8 mouse cellular contexts compared by ENCODE assay signal in genomic region chr17:25475946-25476744, GRCm38 (mm10). TPM values are rescaled to one million over a fixed set of nuclear protein-coding genes. Genes with fewer than 3 reads are reported as not detected.
A peak's percentile ranks its signal among the peaks of the same experiment; 100 is the strongest.
DNase-seq lines count a peak whose midpoint lies in the region; ATAC-seq and TF ChIP-seq lines count a peak whose summit lies in the region.
"Had no signal": no experiment of that assay in that cellular context is flagged by ENCODE, and none has a peak within 500 bp of the region (broad histone marks: within the 10 kb centered on the region; RNA-seq: fewer than 3 reads in every experiment).

No protein-coding gene starts in this region.

- peaks cover 12% of the 10 kb centered on the region for H3K27me3 ChIP-seq in midbrain, embryonic 11.5 days (ENCODE audit: control insufficient read depth, insufficient read depth, low read length)
- peaks cover 10% of the 10 kb centered on the region for H3K27me3 ChIP-seq in midbrain, embryonic 16.5 days (ENCODE audit: control insufficient read depth, insufficient read depth, low read depth, low read length)
- peaks cover 10% of the 10 kb centered on the region for H3K27me3 ChIP-seq in lung, embryonic 16.5 days (ENCODE audit: control insufficient read depth, insufficient read depth, low read depth, low read length)

- H3K4me3 ChIP-seq in midbrain, embryonic 11.5 days (ENCODE audit: low read depth, low read length), result no peak overlapping the region
- no peak overlapping the region for H3K4me3 ChIP-seq in midbrain, embryonic 16.5 days (ENCODE audit: low read depth, low read length)
- no peak overlapping the region for H3K4me3 ChIP-seq in bone marrow, adult 2 months (replicated peaks; ENCODE audit: control insufficient read depth, low read depth, low read length)
- H3K4me3 ChIP-seq in lung, embryonic 16.5 days (ENCODE audit: low read length), result no peak overlapping the region
- H3K4me3 ChIP-seq: heart, embryonic 13.5 days had no signal

- 44% methylated on average over 19 of the region's 19 CpGs for WGBS in midbrain, embryonic 11.5 days
- WGBS in midbrain, embryonic 16.5 days, result 41% methylated on average over 19 of the region's 19 CpGs
- 43% methylated on average over 19 of the region's 19 CpGs for WGBS in bone marrow, adult 2 months
- WGBS in lung, embryonic 16.5 days, result 21% methylated on average over 19 of the region's 19 CpGs

- no peak overlapping the region for H3K4me2 ChIP-seq in midbrain, embryonic 11.5 days
- no peak overlapping the region for H3K4me2 ChIP-seq in midbrain, embryonic 16.5 days (ENCODE audit: low read length)
- 0 out of 2 replicates have a peak overlapping the region, but pooled peaks have one; percentile 9 for H3K4me2 ChIP-seq in lung, embryonic 16.5 days (ENCODE audit: low read depth, low read length)
- H3K4me2 ChIP-seq: heart, embryonic 13.5 days had no signal

- no peak for TF ChIP-seq POLR2A in bone marrow, adult 2 months (IDR thresholded peaks at IDR 0.05; ENCODE audit: borderline replicate concordance, control insufficient read depth, low read depth, low read length)

- H3K36me3 ChIP-seq in midbrain, embryonic 11.5 days (ENCODE audit: control insufficient read depth, insufficient read depth, low read length), result no peaks in the 10 kb centered on the region
- no peaks in the 10 kb centered on the region for H3K36me3 ChIP-seq in midbrain, embryonic 16.5 days (ENCODE audit: control insufficient read depth, insufficient read depth, low read length)
- H3K36me3 ChIP-seq in lung, embryonic 16.5 days (ENCODE audit: control insufficient read depth, insufficient read depth, low read length), result no peaks in the 10 kb centered on the region
- H3K36me3 ChIP-seq: heart, embryonic 13.5 days had no signal

- DNase-seq in midbrain, embryonic 11.5 days (ENCODE audit: low spot score, missing footprints), result peak; percentile 97
- DNase-seq in embryo, embryonic 10 days (ENCODE audit: low spot score), result peak; percentile 78
- peak; percentile 61 to 69 for DNase-seq in kidney, postnatal 4 days
- peak; percentile 21 for DNase-seq in spleen, adult 12 weeks (ENCODE audit: low spot score)

- no peak overlapping the region for H3K27ac ChIP-seq in midbrain, embryonic 11.5 days (ENCODE audit: low read depth, low read length)
- H3K27ac ChIP-seq in midbrain, embryonic 16.5 days (ENCODE audit: low read length), result no peak overlapping the region
- no peak overlapping the region for H3K27ac ChIP-seq in bone marrow, adult 2 months (ENCODE audit: control insufficient read depth, insufficient read depth, low read depth, low read length, poor library complexity)
- H3K27ac ChIP-seq in lung, embryonic 16.5 days (ENCODE audit: low read length), result no peak overlapping the region
- H3K27ac ChIP-seq: heart, embryonic 13.5 days had no signal

- no peak overlapping the region for H3K9ac ChIP-seq in midbrain, embryonic 11.5 days (ENCODE audit: low read length)
- no peak overlapping the region; the same call in 1 of the 2 replicates for H3K9ac ChIP-seq in midbrain, embryonic 16.5 days (ENCODE audit: low read depth, low read length)
- no peak overlapping the region for H3K9ac ChIP-seq in lung, embryonic 16.5 days (ENCODE audit: low read length)

- peaks cover 11% of the 10 kb centered on the region for H3K4me1 ChIP-seq in midbrain, embryonic 11.5 days (ENCODE audit: control insufficient read depth, insufficient read depth, low read length)
- H3K4me1 ChIP-seq in midbrain, embryonic 16.5 days (ENCODE audit: control insufficient read depth, insufficient read depth, low read length), result peaks cover 8% of the 10 kb centered on the region; the same call in 1 of the 2 replicates
- H3K4me1 ChIP-seq in bone marrow, adult 2 months (ENCODE audit: control insufficient read depth, insufficient read depth, low read length), result no peaks in the 10 kb centered on the region
- H3K4me1 ChIP-seq in lung, embryonic 16.5 days (replicated peaks; ENCODE audit: control insufficient read depth, insufficient read depth, low read length), result peaks cover 6% of the 10 kb centered on the region; the same call in 1 of the 2 replicates

- peak; percentile 60 for TF ChIP-seq CTCF in bone marrow, adult 2 months (IDR thresholded peaks at IDR 0.05; ENCODE audit: control insufficient read depth, insufficient read depth, low read length)

- H3K9me3 ChIP-seq in midbrain, embryonic 11.5 days (ENCODE audit: control insufficient read depth, low read length), result no peaks in the 10 kb centered on the region
- no peaks in the 10 kb centered on the region for H3K9me3 ChIP-seq in midbrain, embryonic 16.5 days (replicated peaks; ENCODE audit: control insufficient read depth, low read length, poor library complexity, severe bottlenecking)
- no peaks in the 10 kb centered on the region for H3K9me3 ChIP-seq in lung, embryonic 16.5 days (ENCODE audit: control insufficient read depth, low read length)
- H3K9me3 ChIP-seq: heart, embryonic 13.5 days had no signal

- ATAC-seq in midbrain, embryonic 11.5 days (ENCODE audit: low FRiP score), result no peak
- no peak for ATAC-seq in midbrain, embryonic 16.5 days
- no peak for ATAC-seq in lung, embryonic 16.5 days (ENCODE audit: low read depth)

RNA-seq across cellular contexts. Expression of gene Sstr5, which starts 20.9 kb away (rescaled TPM):
- not detected in 2 replicates for polyA plus RNA-seq in midbrain, embryonic 11.5 days (2014; fragmentation: Nextera tagmentation; extraction: Ambion mirVana)
- 0.88 and 1.4 TPM in 2 replicates for polyA plus RNA-seq in midbrain, embryonic 16.5 days (2015; fragmentation: Nextera tagmentation; extraction: Ambion mirVana)
- polyA plus RNA-seq in bone marrow, adult 2 months (2011; ENCODE audit: insufficient read depth, insufficient read length, low replicate concordance, missing spikeins), result not detected in 2 replicates
- polyA plus RNA-seq in lung, embryonic 16.5 days (2015; fragmentation: Nextera tagmentation; extraction: Ambion mirVana), result 0.11 and 0.21 TPM in 2 replicates

RNA-seq across cellular contexts. Expression of gene Tekt4, which starts 21.7 kb away (rescaled TPM):
- polyA plus RNA-seq in midbrain, embryonic 11.5 days (2014; fragmentation: Nextera tagmentation; extraction: Ambion mirVana), result 0.12 TPM in 1 of 2 replicates, not detected in the other
- 1.5 TPM in 2 replicates for polyA plus RNA-seq in midbrain, embryonic 16.5 days (2015; fragmentation: Nextera tagmentation; extraction: Ambion mirVana)
- not detected in 2 replicates for polyA plus RNA-seq in bone marrow, adult 2 months (2011; ENCODE audit: insufficient read depth, insufficient read length, low replicate concordance, missing spikeins)
- 5.8 and 7.4 TPM in 2 replicates for polyA plus RNA-seq in lung, embryonic 16.5 days (2015; fragmentation: Nextera tagmentation; extraction: Ambion mirVana)

RNA-seq across cellular contexts. Expression of gene Cacna1h, which starts 42.6 kb away (rescaled TPM):
- polyA plus RNA-seq in midbrain, embryonic 11.5 days (2014; fragmentation: Nextera tagmentation; extraction: Ambion mirVana), result 3.5 and 4.3 TPM in 2 replicates
- 10.0 and 11.5 TPM in 2 replicates for polyA plus RNA-seq in midbrain, embryonic 16.5 days (2015; fragmentation: Nextera tagmentation; extraction: Ambion mirVana)
- polyA plus RNA-seq in bone marrow, adult 2 months (2011; ENCODE audit: insufficient read depth, insufficient read length, low replicate concordance, missing spikeins), result 2.0 and 5.2 TPM in 2 replicates
- polyA plus RNA-seq in lung, embryonic 16.5 days (2015; fragmentation: Nextera tagmentation; extraction: Ambion mirVana), result 1.5 and 2.0 TPM in 2 replicates

Comparison
In these comparisons a context has a peak if more than half of its experiments do, and no peak if none do; other contexts are left out.
1. DNase-seq: peak in every context shown above with its lines; median percentile 97 in midbrain, embryonic 11.5 days; 78 in embryo, embryonic 10 days; 65 in kidney, postnatal 4 days; 21 in spleen, adult 12 weeks.